Mouse (Mus musculus) limb, embryonic 13.5 days (tissue): ENCODE measurements around the gene Dars2. TPM values are rescaled to one million over a fixed set of nuclear protein-coding genes. Genes with fewer than 3 reads are reported as not detected.

Source experiments
- ATAC-seq: fragments of 200-750 bp; cut with Nextera tagmentation; 2 replicates; pipeline ENCODE4 v1.8.0; 2017; ENCODE audit warnings: low read depth, moderate number of reproducible peaks, moderate TSS enrichment; ENCODE audit not compliant: low FRiP score
- H3K27ac ChIP-seq: fragments of 300-500 bp; sonication (generic); 2 replicates; pipeline ENCODE4 v1.5.1; 2015; ENCODE audit warnings: inconsistent platforms, mild to moderate bottlenecking, moderate library complexity
- H3K27me3 ChIP-seq: fragments of 300-500 bp; sonication (generic); 2 replicates; pipeline ENCODE4 v1.6.1; 2015; ENCODE audit warnings: mild to moderate bottlenecking, inconsistent platforms
- H3K36me3 ChIP-seq: fragments of 300-500 bp; sonication (generic); 2 replicates; pipeline ENCODE4 v1.6.1; 2015; ENCODE audit warnings: inconsistent platforms, mild to moderate bottlenecking, moderate library complexity
- H3K4me1 ChIP-seq: fragments of 300-500 bp; sonication (generic); 2 replicates; pipeline ENCODE4 v1.6.1; 2015; ENCODE audit warnings: inconsistent platforms
- H3K4me2 ChIP-seq: fragments of 300-500 bp; sonication (generic); replicated peaks from 2 replicates; pipeline ENCODE4 v1.6.1; 2015; ENCODE audit warnings: inconsistent platforms, mild to moderate bottlenecking, moderate library complexity
- H3K4me3 ChIP-seq: fragments of 300-500 bp; sonication (generic); 2 replicates; pipeline ENCODE4 v1.5.1; 2015; ENCODE audit warnings: moderate library complexity, mild to moderate bottlenecking, inconsistent platforms
- H3K9ac ChIP-seq: fragments of 300-500 bp; sonication (generic); 2 replicates; pipeline ENCODE4 v1.6.1; 2015; ENCODE audit warnings: mild to moderate bottlenecking, inconsistent platforms
- H3K9me3 ChIP-seq: fragments of 300-500 bp; sonication (generic); 2 replicates; pipeline ENCODE4 v1.6.1; 2016; ENCODE audit warnings: inconsistent platforms
- WGBS: fragments of 180-500 bp; shearing (Covaris S2); methylation state at CpG from one replicate; pipeline ENCODE4 v1.1.7; 2015; 5-methylcytosine and 5-hydroxymethylcytosine counted together
- polyA plus RNA-seq: library from polyadenylated mRNA; unstranded; fragments of >200 nt; fragmentation: Nextera tagmentation; extraction: Ambion mirVana; gene quantifications from 2 replicates; pipeline ENCODE4 v1.2.1, GENCODE M21; 2015

Gene Dars2
- polyA plus RNA-seq, 1 experiment from 2014 or later: 26.9 TPM

GRCm38 (mm10) chr1:161040855-161041254, 29.6 kb downstream of the Dars2 start:
- Histone ChIP-seq H3K4me3 (no peak overlapping the region), H3K4me2 (no peak overlapping the region), H3K9ac (no peak overlapping the region), H3K27me3 (no peaks in the 10 kb centered on the region), H3K9me3 (no peaks in the 10 kb centered on the region), H3K4me1 (peaks cover 9% of the 10 kb centered on the region), H3K27ac (0 out of 2 replicates have a peak overlapping the region, but pooled peaks have one; percentile 64), H3K36me3 (peaks cover 63% of the 10 kb centered on the region)
- no peak for ATAC-seq

- no peak overlapping the region for H3K4me3 ChIP-seq
- H3K9me3 ChIP-seq: no peaks in the 10 kb centered on the region
- no peak overlapping the region for H3K9ac ChIP-seq
- ATAC-seq: no peak
- H3K36me3 ChIP-seq: peaks cover 60% of the 10 kb centered on the region
- WGBS: 38% methylated on average over 1 of the region's 1 CpGs
- H3K4me2 ChIP-seq: no peak overlapping the region
- H3K27me3 ChIP-seq: no peaks in the 10 kb centered on the region
- H3K27ac ChIP-seq: peak overlapping the region; percentile 64; the same call in 1 of the 2 replicates
- peaks cover 9% of the 10 kb centered on the region for H3K4me1 ChIP-seq
Observed at GRCm38 (mm10) chr1:161040426-161040770, 30.1 kb downstream of the Dars2 start.

GRCm38 (mm10) chr1:161039741-161040425, 30.6 kb downstream of the Dars2 start:
- peak; percentile 42; the same call in 1 of the 2 replicates for ATAC-seq

GRCm38 (mm10) chr1:161038968-161039721, 31.3 kb downstream of the Dars2 start:
- Histone ChIP-seq H3K27me3 (no peaks in the 10 kb centered on the region), H3K4me2 (no peak overlapping the region), H3K9me3 (no peaks in the 10 kb centered on the region), H3K27ac (no peak overlapping the region; the same call in 1 of the 2 replicates), H3K9ac (no peak overlapping the region), H3K4me1 (peaks cover 9% of the 10 kb centered on the region), H3K36me3 (peaks cover 47% of the 10 kb centered on the region), H3K4me3 (no peak overlapping the region)
- ATAC-seq: no peak
- 10% methylated on average over 3 of the region's 3 CpGs for WGBS

More at GRCm38 (mm10) chr1:161039741-161040425, 30.6 kb downstream of the Dars2 start:
- 14% methylated on average over 3 of the region's 3 CpGs for WGBS
- Histone ChIP-seq H3K4me2 (no peak overlapping the region), H3K27me3 (no peaks in the 10 kb centered on the region), H3K4me3 (no peak overlapping the region), H3K9ac (no peak overlapping the region), H3K27ac (peak overlapping the region; percentile 64; the same call in 1 of the 2 replicates), H3K4me1 (peaks cover 9% of the 10 kb centered on the region), H3K36me3 (peaks cover 55% of the 10 kb centered on the region), H3K9me3 (no peaks in the 10 kb centered on the region)

GRCm38 (mm10) chr1:161038004-161038403, 32.5 kb downstream of the Dars2 start:
- Histone ChIP-seq H3K27me3 (no peaks in the 10 kb centered on the region), H3K36me3 (peaks cover 42% of the 10 kb centered on the region), H3K4me2 (peak overlapping the region; percentile 89), H3K4me3 (peak overlapping the region; percentile 81), H3K9me3 (no peaks in the 10 kb centered on the region), H3K9ac (peak overlapping the region; percentile 65), H3K4me1 (peaks cover 18% of the 10 kb centered on the region), H3K27ac (no peak overlapping the region)
- ATAC-seq: no peak
- WGBS: 34% methylated on average over 3 of the region's 3 CpGs

GRCm38 (mm10) chr1:161037599-161037998, 32.9 kb downstream of the Dars2 start:
- Histone ChIP-seq H3K36me3 (peaks cover 42% of the 10 kb centered on the region), H3K27ac (0 out of 2 replicates have a peak overlapping the region, but pooled peaks have one; percentile 15), H3K4me3 (peak overlapping the region; percentile 81), H3K9ac (peak overlapping the region; percentile 65), H3K9me3 (no peaks in the 10 kb centered on the region), H3K27me3 (no peaks in the 10 kb centered on the region), H3K4me2 (peak overlapping the region; percentile 89), H3K4me1 (peaks cover 18% of the 10 kb centered on the region)
- WGBS: 22% methylated on average over 3 of the region's 3 CpGs
- ATAC-seq: no peak

GRCm38 (mm10) chr1:161037026-161037425, 33.4 kb downstream of the Dars2 start:
- H3K9ac ChIP-seq: peak overlapping the region; percentile 98
- no peaks in the 10 kb centered on the region for H3K9me3 ChIP-seq
- 0% methylated on average over 1 of the region's 1 CpGs for WGBS
- no peak for ATAC-seq
- H3K4me3 ChIP-seq: peak overlapping the region; percentile 81
- H3K27ac ChIP-seq: peak overlapping the region; percentile 93; the same call in 1 of the 2 replicates
- no peaks in the 10 kb centered on the region for H3K27me3 ChIP-seq
- H3K36me3 ChIP-seq: peaks cover 48% of the 10 kb centered on the region
- peaks cover 18% of the 10 kb centered on the region for H3K4me1 ChIP-seq
- peak overlapping the region; percentile 89 for H3K4me2 ChIP-seq

GRCm38 (mm10) chr1:161036411-161036841, 34.0 kb downstream of the Dars2 start:
- 2% methylated on average over 5 of the region's 5 CpGs for WGBS
- H3K9me3 ChIP-seq: no peaks in the 10 kb centered on the region
- H3K4me3 ChIP-seq: peak overlapping the region; percentile 81
- peaks cover 54% of the 10 kb centered on the region for H3K36me3 ChIP-seq
- H3K9ac ChIP-seq: peak overlapping the region; percentile 98
- no peak for ATAC-seq
- H3K27ac ChIP-seq: peak overlapping the region; percentile 93
- peak overlapping the region; percentile 89 for H3K4me2 ChIP-seq
- no peaks in the 10 kb centered on the region for H3K27me3 ChIP-seq
- peaks cover 18% of the 10 kb centered on the region for H3K4me1 ChIP-seq

- H3K27me3 ChIP-seq: no peaks in the 10 kb centered on the region
- H3K36me3 ChIP-seq: peaks cover 56% of the 10 kb centered on the region
- peak overlapping the region; percentile 98 for H3K9ac ChIP-seq
- ATAC-seq: no peak
- 1% methylated on average over 6 of the region's 6 CpGs for WGBS
- H3K9me3 ChIP-seq: no peaks in the 10 kb centered on the region
- peak overlapping the region; percentile 81 for H3K4me3 ChIP-seq
- peak overlapping the region; percentile 93 for H3K27ac ChIP-seq
- peaks cover 18% of the 10 kb centered on the region for H3K4me1 ChIP-seq
- H3K4me2 ChIP-seq: peak overlapping the region; percentile 89
Observed at GRCm38 (mm10) chr1:161035786-161036404, 34.6 kb downstream of the Dars2 start.

- peak; percentile 18 for ATAC-seq
- peaks cover 58% of the 10 kb centered on the region for H3K36me3 ChIP-seq
- H3K9me3 ChIP-seq: no peaks in the 10 kb centered on the region
- H3K4me2 ChIP-seq: peak overlapping the region; percentile 89
- 0% methylated on average over 14 of the region's 14 CpGs for WGBS
- peaks cover 18% of the 10 kb centered on the region for H3K4me1 ChIP-seq
- H3K9ac ChIP-seq: peak overlapping the region; percentile 98
- H3K27ac ChIP-seq: peak overlapping the region; percentile 93
- peak overlapping the region; percentile 81 for H3K4me3 ChIP-seq
- no peaks in the 10 kb centered on the region for H3K27me3 ChIP-seq
Observed at GRCm38 (mm10) chr1:161035281-161035785, 35.1 kb downstream of the Dars2 start.

- H3K27me3 ChIP-seq: no peaks in the 10 kb centered on the region
- peak within 1 kb of the TSS; percentile 93 for H3K27ac ChIP-seq
- ATAC-seq: peak; percentile 93
- H3K4me1 ChIP-seq: peaks cover 18% of the 10 kb centered on the region
- peak within 1 kb of the TSS; percentile 98 for H3K9ac ChIP-seq
- peak within 1 kb of the TSS; percentile 89 for H3K4me2 ChIP-seq
- H3K36me3 ChIP-seq: peaks cover 60% of the 10 kb centered on the region
- H3K4me3 ChIP-seq: peak within 1 kb of the TSS; percentile 81
- H3K9me3 ChIP-seq: no peaks in the 10 kb centered on the region
- WGBS: under 1% methylated on average over 69 of the region's 76 CpGs
Observed at GRCm38 (mm10) chr1:161034435-161035280, 35.8 kb downstream of the Dars2 start, which contains the start of gene Zbtb37. Gene Zbtb37, minus strand, starts transcription at chr1:161034849.
